Mouse (Mus musculus): ENCODE data around the gene Tmem212. TPM values are rescaled to one million over a fixed set of nuclear protein-coding genes. Genes with fewer than 3 reads are reported as not detected.

Tmem212 gene
- total RNA-seq, 2 experiments from 2014 or later: 0.68 TPM; not detected in 1

- no peak for DNase-seq (ENCODE audit: low spot score in 2 of 2)
- intact Hi-C loops (cut with DNase I): no loop called here
Observed at GRCm38 (mm10) chr3:27904659-27905330, 8.6 kb upstream of the Tmem212 start.

GRCm38 (mm10) chr3:27901846-27902245 lies 5.7 kb upstream of the Tmem212 start:
- DNase-seq (ENCODE audit: low spot score in 2 of 2): no peak
- intact Hi-C loops (cut with DNase I): no loop called here

GRCm38 (mm10) chr3:27899012-27899726 lies 3.0 kb upstream of the Tmem212 start:
- intact Hi-C loops (cut with DNase I): loop anchor here (5.0 kb wide), 1 partner anchor 68 kb away; no protein-coding TSS in a partner anchor
- DNase-seq (ENCODE audit: low spot score in 2 of 2): no peak

- intact Hi-C loops (cut with DNase I): loop anchor here (5.0 kb wide), 1 partner anchor 69 kb away; no protein-coding TSS in a partner anchor
Observed at GRCm38 (mm10) chr3:27898178-27898577, 2.0 kb upstream of the Tmem212 start.

GRCm38 (mm10) chr3:27886578-27886977 lies 9.6 kb downstream of the Tmem212 start:
- intact Hi-C loops (cut with DNase I): no loop called here
- DNase-seq (ENCODE audit: low spot score in 2 of 2): no peak

More at GRCm38 (mm10) chr3:27898178-27898577, 2.0 kb upstream of the Tmem212 start:
- no peak for DNase-seq (ENCODE audit: low spot score in 2 of 2)

- intact Hi-C loops (cut with DNase I): no loop called here
Observed at GRCm38 (mm10) chr3:27885585-27885984, 10.6 kb downstream of the Tmem212 start.

GRCm38 (mm10) chr3:27881897-27882835 lies 14.0 kb downstream of the Tmem212 start:
- no peak for DNase-seq (ENCODE audit: low spot score in 2 of 2)
- intact Hi-C loops (cut with DNase I): no loop called here

More at GRCm38 (mm10) chr3:27885585-27885984, 10.6 kb downstream of the Tmem212 start:
- no peak for DNase-seq (ENCODE audit: low spot score in 2 of 2)

- no peak for DNase-seq (ENCODE audit: low spot score in 2 of 2)
- intact Hi-C loops (cut with DNase I): no loop called here
Observed at GRCm38 (mm10) chr3:27878854-27879610, 17.1 kb downstream of the Tmem212 start.

- peak in 1 of 2 experiments; percentile 28 for DNase-seq (ENCODE audit: low spot score in 2 of 2)
- intact Hi-C loops (cut with DNase I): no loop called here
Observed at GRCm38 (mm10) chr3:27873268-27874073, 22.7 kb downstream of the Tmem212 start.

- intact Hi-C loops (cut with DNase I): no loop called here
- DNase-seq (ENCODE audit: low spot score in 2 of 2): no peak
Observed at GRCm38 (mm10) chr3:27872429-27872828, 23.7 kb downstream of the Tmem212 start.

GRCm38 (mm10) chr3:27871891-27872290 lies 24.3 kb downstream of the Tmem212 start:
- no peak for DNase-seq (ENCODE audit: low spot score in 2 of 2)
- intact Hi-C loops (cut with DNase I): no loop called here

GRCm38 (mm10) chr3:27871371-27871770 lies 24.8 kb downstream of the Tmem212 start:
- intact Hi-C loops (cut with DNase I): no loop called here
- DNase-seq (ENCODE audit: low spot score in 2 of 2): no peak

GRCm38 (mm10) chr3:27868681-27869080 lies 27.5 kb downstream of the Tmem212 start:
- intact Hi-C loops (cut with DNase I): loop anchor here (10.0 kb wide), 1 partner anchor 394 kb away; no protein-coding TSS in a partner anchor
- no peak for DNase-seq (ENCODE audit: low spot score in 2 of 2)

- no peak for DNase-seq (ENCODE audit: low spot score in 2 of 2)
- intact Hi-C loops (cut with DNase I): loop anchor here (10.0 kb wide), 1 partner anchor 393 kb away; no protein-coding TSS in a partner anchor
Observed at GRCm38 (mm10) chr3:27867731-27868130, 28.4 kb downstream of the Tmem212 start.

- intact Hi-C loops (cut with DNase I): loop anchor here (5.0 to 10.0 kb wide), 4 partner anchors 81 to 388 kb away; partner anchors contain the start of gene Fndc3b
- DNase-seq (ENCODE audit: low spot score in 2 of 2): peak; percentile 65 to 83
Observed at GRCm38 (mm10) chr3:27862821-27863740, 33.1 kb downstream of the Tmem212 start.

- peak; percentile 11 to 36 for DNase-seq (ENCODE audit: low spot score in 2 of 2)
- intact Hi-C loops (cut with DNase I): loop anchor here (5.0 to 10.0 kb wide), 4 partner anchors 79 to 387 kb away; partner anchors contain the start of gene Fndc3b
Observed at GRCm38 (mm10) chr3:27861601-27862000, 34.6 kb downstream of the Tmem212 start.

GRCm38 (mm10) chr3:27861086-27861485 lies 35.1 kb downstream of the Tmem212 start:
- intact Hi-C loops (cut with DNase I): loop anchor here (5.0 to 10.0 kb wide), 4 partner anchors 79 to 386 kb away; partner anchors contain the start of gene Fndc3b
- DNase-seq (ENCODE audit: low spot score in 2 of 2): no peak

All from left cerebral cortex, postnatal 14 days (tissue).